In the genomic region with DNA sequence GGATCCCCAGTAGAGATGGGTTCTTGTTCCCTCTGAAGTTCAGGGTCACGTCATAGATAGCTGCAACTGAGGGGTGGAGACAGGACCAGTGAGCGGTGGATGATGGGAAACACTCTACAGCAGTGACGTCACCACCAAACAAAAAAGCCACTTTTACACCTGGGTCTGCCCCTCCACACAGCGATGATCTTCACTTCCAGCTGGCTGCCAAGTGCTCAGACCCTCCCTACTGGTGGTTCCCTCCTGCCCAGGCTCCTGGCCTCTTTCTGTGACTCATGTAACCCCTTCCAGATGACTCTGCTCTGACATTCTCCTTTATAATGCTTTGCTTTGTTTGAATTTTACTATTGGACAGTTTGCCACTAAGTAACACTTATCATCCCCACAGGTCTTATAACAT, we compare ENCODE assay signal across 7 mouse cellular contexts.
"Had no signal": no experiment of that assay in that cellular context is flagged by ENCODE, and none has a peak within 500 bp of the region (broad histone marks: within the 10 kb centered on the region; RNA-seq: fewer than 3 reads in every experiment).

No protein-coding gene starts in this region.

- DNase-seq: lung, adult 2 months; lung, postnatal 14 days; lung, postnatal 36 days; right cerebral cortex, postnatal 14 days; thymus, adult 2 months; thymus, postnatal 25 days; thymus, postnatal 4 days had no signal
